Mouse (Mus musculus): ENCODE data around the gene Nos3.

Gene Nos3

DNA sequence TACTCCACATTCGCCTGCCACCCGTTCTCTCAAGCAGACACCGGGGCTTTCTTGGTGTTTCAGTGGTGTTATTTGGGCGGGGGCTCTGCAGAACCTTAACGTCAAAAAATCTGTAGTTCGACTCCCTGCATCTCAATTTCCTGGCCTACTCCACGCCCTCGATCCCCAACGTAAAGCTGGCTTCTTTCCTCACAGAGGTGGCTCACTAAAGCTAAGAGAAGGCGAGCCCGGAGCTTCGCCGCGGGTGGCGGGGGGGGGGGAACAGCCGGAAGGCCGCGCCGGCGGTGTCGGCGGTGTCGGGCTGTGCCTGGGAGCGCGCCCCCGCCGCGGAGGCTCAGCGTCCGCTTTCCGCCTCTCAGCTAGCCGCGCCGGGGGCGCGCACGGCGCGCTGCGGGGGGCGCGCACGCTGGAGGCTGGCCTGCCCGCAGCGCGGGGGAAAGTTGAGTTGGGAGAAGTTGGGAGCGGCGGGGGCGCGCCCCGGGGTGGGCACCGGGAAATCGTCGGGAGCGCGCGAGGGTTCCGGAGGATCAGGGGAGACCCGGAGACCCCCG, 60.3 kb downstream of the Nos3 start:
- no peak for DNase-seq (ENCODE audit: extremely low spot score, low read depth, low spot score)

DNA sequence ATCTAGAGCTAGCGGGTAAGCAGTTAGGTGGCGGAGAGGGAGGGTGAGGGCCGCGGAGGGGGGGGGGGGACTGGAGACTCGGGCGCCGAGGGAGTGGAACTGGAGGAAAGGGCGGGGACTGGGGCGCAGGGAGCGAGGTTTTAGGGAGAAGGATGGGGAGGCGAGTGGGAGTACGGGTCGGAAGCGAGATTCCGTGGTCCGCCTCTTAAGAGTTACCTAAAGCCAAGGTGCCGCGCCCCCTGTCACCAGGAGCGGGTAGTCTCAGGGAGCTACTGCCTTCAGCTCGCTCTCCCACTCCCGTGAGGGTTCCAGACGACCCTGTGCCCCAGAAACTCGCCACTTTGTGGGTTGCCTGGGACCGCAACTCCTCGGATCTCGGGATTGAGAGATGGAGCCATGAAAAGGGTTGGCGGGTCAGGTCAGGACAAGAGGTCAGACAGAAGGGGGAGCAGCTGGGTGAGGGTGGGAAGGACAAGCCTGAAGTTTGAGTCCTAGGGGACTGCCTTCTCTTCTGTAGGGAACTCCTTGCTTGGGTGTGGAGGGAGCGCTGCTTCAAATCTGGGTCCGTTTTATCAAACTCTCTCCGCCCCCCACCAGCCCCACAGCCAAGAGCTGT, 60.9 kb downstream of the Nos3 start:
- no peak for DNase-seq (ENCODE audit: extremely low spot score, low read depth, low spot score)

DNA sequence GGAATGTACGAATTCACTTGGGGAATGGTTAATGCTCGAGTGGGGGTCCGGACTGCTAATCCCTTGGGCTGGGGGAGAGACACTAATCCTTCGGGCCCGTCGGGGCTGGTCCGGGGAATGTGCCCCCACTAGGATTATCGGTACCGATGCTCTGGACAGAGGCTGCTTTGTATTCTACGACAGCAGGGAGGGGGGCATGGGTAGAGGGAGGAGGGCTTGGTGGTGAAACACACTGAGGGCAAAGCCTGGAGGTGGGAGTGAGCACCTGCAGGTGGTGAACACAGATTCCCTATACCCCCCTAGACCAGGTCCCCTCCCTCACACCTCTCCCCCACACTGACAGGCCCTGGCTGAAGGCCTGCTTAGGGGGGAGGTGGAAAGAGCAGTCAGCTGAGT, 61.4 kb downstream of the Nos3 start:
- no peak for DNase-seq (ENCODE audit: extremely low spot score, low read depth, low spot score)

DNA sequence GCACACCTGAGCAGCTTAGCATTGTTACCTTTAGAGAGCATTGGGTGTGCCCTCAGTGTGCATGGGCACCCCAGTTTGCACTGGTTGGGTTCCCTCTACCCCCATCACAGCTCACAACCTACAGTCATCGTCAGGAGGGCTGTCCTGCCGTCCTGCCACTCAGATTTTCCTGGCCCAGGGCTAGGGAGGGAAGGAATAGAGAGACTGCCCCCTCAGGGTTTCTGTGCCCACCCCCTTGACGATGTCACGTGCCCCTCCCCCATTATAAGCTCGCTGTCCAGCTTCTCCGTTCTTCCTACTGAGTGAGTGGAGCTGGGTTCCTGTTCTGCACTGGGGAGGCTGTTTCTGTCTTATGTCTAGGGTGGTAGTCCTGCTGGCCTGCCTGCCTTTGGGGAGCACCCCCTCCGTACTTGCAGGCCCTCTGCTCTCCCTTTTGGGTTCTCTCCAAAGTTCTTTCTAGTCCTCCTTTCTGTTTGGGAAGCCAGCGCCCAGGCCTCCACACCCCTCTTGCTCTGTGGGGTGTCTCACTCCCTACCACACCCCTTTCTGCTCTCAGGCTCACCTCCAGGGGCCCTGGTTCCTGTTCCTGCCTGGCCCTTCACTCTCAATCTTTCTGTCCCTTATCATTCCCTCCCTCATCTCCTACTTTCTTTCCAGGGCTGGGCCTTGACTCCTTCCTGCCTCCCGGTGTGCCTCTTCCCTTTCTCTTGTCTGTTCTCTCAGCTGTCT, 62.1 kb downstream of the Nos3 start:
- no peak for DNase-seq (ENCODE audit: extremely low spot score, low read depth, low spot score)

DNA sequence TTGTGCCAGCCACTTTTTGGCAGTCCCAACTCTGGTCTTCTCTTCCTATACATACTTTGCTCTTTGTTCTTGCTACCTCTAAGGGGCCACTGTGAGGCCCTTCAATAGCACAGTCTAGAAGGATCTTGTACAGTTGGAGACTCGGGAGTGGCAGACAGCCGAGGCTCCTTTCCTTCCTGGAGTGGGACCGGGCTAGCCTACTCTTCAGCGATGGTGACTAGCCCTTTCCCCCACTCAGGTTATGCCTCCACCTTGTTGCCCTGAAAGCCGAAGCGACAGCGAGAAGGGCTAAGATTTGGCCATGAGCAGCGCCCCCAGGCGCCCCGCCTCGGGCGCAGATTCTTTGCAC, 62.6 kb downstream of the Nos3 start:
- DNase-seq (ENCODE audit: extremely low spot score, low read depth, low spot score): no peak

DNA sequence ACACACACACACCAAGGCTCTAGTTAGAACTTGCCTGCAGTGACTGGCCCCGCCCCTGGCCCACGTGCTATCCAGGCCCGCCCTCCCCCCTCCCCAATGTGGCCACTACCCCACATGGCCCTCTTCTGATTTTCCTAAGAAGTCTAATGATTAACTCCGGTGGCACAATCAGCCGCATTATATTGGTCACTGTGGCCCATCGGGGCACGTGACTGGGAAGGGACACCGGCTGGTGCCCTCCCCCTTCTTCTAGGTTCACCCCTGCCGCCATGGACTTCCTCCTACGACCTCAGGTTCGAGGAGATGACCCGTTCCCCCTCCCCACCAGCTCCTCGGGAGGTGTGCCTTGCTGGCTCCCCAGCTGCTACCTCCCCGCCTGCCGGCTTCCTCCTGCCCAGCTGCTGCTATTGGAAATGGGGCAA, 63.4 kb downstream of the Nos3 start:
- no peak for DNase-seq (ENCODE audit: extremely low spot score, low read depth, low spot score)

DNA sequence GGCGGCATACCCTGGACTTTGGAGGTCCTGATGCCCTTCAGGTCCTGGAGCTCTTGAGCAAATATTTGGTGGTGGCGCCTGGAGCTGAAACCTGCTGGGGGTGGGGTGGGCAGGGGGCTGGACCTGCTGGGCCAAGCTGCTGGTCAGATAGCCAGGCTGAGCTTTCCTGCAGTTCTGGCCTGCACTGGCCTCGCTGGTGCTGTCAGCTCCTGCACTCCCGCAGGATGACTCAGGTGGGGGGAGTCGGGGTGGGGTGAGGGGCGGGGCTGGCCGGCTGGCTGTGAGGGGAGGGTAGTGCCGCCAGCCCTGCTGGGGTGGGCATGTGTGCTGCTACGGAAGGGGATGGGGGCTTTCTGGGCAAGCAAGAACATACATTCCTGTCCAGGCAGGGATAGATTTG, 64.0 kb downstream of the Nos3 start:
- DNase-seq (ENCODE audit: extremely low spot score, low read depth, low spot score): no peak

DNA sequence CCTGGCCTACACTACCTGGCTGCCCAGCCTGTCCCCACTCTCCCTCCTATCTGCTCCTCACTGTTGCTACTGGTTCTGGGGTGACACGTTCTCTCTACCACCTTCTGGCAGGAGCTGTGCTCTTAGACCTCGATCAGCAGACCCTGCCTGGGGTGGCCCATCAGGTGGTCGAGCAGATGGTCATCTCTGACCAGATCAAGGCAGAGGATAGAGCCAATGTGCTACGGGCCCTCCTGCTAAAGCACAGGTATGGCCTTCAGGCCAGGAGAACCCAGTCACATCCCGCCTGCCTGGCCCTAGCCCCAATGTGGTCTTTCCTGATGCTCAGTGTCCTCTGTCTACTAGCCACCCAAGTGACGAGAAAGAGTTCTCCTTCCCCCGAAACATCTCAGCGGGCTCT, 69.4 kb downstream of the Nos3 start:
- DNase-seq (ENCODE audit: extremely low spot score, low read depth, low spot score): no peak
